Mouse (Mus musculus) G1E (cell line): Measurements from ENCODE around the gene Ccdc167.

ENCODE experiments used
- CTCF ChIP-seq: IDR thresholded peaks from 2 replicates; pipeline ENCODE4 v1.5.1; 2012; ENCODE audit warnings: low read depth, low read length, inconsistent platforms, mixed read lengths
- GATA1 ChIP-seq: IDR thresholded peaks from 2 replicates; pipeline ENCODE4 v1.6.1; 2012; ENCODE audit warnings: borderline replicate concordance, low read length, inconsistent platforms, mixed read lengths
- POLR2AphosphoS5 ChIP-seq: IDR thresholded peaks from 2 replicates; pipeline ENCODE4 v1.6.1; 2012; ENCODE audit warnings: low read depth, low read length, inconsistent platforms; ENCODE audit not compliant: insufficient replicate concordance
- TAL1 ChIP-seq: conservative IDR thresholded peaks from 2 replicates; pipeline ENCODE4 v1.6.1; 2012; ENCODE audit warnings: low read depth, low read length, inconsistent platforms, mixed read lengths

- TF ChIP-seq GATA1 = no peak
- TF ChIP-seq CTCF = no peak
- no peak for TF ChIP-seq TAL1
- TF ChIP-seq POLR2AphosphoS5 = no peak
Observed at GRCm38 (mm10) chr17:29725027-29725620, 8.3 kb upstream of the Ccdc167 start.
